Mouse (Mus musculus) liver, embryonic 12.5 days (tissue): ENCODE measurements around the gene Ifna2. TPM values are rescaled to one million over a fixed set of nuclear protein-coding genes. Genes with fewer than 3 reads are reported as not detected.
A peak's percentile ranks its signal among the peaks of the same experiment; 100 is the strongest.

Experiments used
- ATAC-seq: fragments of 200-750 bp; cut with Nextera tagmentation; 2 replicates; pipeline ENCODE4 v1.8.0; 2017; ENCODE audit warnings: moderate number of reproducible peaks, mild to moderate bottlenecking, moderate library complexity
- H3K27ac ChIP-seq: fragments of 300-500 bp; sonication (generic); 2 replicates; pipeline ENCODE4 v1.5.1; 2016; ENCODE audit warnings: mild to moderate bottlenecking
- H3K27me3 ChIP-seq: fragments of 300-500 bp; sonication (generic); replicated peaks from 2 replicates; pipeline ENCODE4 v1.6.1; 2016; ENCODE audit warnings: mild to moderate bottlenecking, moderate library complexity
- H3K36me3 ChIP-seq: fragments of 300-500 bp; sonication (generic); 2 replicates; pipeline ENCODE4 v1.6.1; 2016; ENCODE audit warnings: mild to moderate bottlenecking, moderate library complexity
- H3K4me1 ChIP-seq: fragments of 300-500 bp; sonication (generic); 2 replicates; pipeline ENCODE4 v1.6.1; 2016
- H3K4me2 ChIP-seq: fragments of 300-500 bp; sonication (generic); 2 replicates; pipeline ENCODE4 v1.6.1; 2016; ENCODE audit warnings: mild to moderate bottlenecking, moderate library complexity
- H3K4me3 ChIP-seq: fragments of 300-500 bp; sonication (generic); 2 replicates; pipeline ENCODE4 v1.5.1; 2016; ENCODE audit warnings: mild to moderate bottlenecking, moderate library complexity
- H3K9ac ChIP-seq: fragments of 300-500 bp; sonication (generic); 2 replicates; pipeline ENCODE4 v1.6.1; 2016; ENCODE audit warnings: mild to moderate bottlenecking, moderate library complexity
- H3K9me3 ChIP-seq: fragments of 300-500 bp; sonication (generic); replicated peaks from 2 replicates; pipeline ENCODE4 v1.6.1; 2016; ENCODE audit warnings: mild to moderate bottlenecking, moderate library complexity
- WGBS: fragments of 180-500 bp; shearing (Covaris S2); methylation state at CpG from one replicate; pipeline ENCODE4 v1.1.7; 2016; ENCODE audit not compliant: insufficient replicate concordance; 5-methylcytosine and 5-hydroxymethylcytosine counted together
- polyA plus RNA-seq: library from polyadenylated mRNA; unstranded; fragments of >200 nt; fragmentation: Nextera tagmentation; extraction: Ambion mirVana; gene quantifications from 2 replicates; pipeline ENCODE4 v1.2.1, GENCODE M21; 2016

Gene Ifna2
- polyA plus RNA-seq: not detected in 2 replicates

- Histone ChIP-seq H3K9me3 (no peaks in the 10 kb centered on the region), H3K9ac (no peak within 1 kb of the TSS), H3K27ac (no peak within 1 kb of the TSS), H3K4me3 (no peak within 1 kb of the TSS), H3K36me3 (no peaks in the 10 kb centered on the region), H3K27me3 (no peaks in the 10 kb centered on the region), H3K4me1 (no peaks in the 10 kb centered on the region), H3K4me2 (no peak within 1 kb of the TSS)
- WGBS: 85% methylated on average over 1 of the region's 1 CpGs
- ATAC-seq: no peak
Observed at GRCm38 (mm10) chr4:88683812-88684211, at the start of gene Ifna2. Ifna2 (minus strand) TSS chr4:88683912.

- Histone ChIP-seq H3K4me1 (0 out of 2 replicates have a peak, but pooled peaks cover 7% of the 10 kb centered on the region), H3K4me3 (no peak overlapping the region), H3K27me3 (no peaks in the 10 kb centered on the region), H3K9me3 (no peaks in the 10 kb centered on the region), H3K36me3 (no peaks in the 10 kb centered on the region), H3K27ac (no peak overlapping the region), H3K4me2 (peak overlapping the region; percentile 22; the same call in 1 of the 2 replicates), H3K9ac (no peak overlapping the region)
- WGBS: 0% methylated on average over 1 of the region's 1 CpGs
- no peak for ATAC-seq
Observed at GRCm38 (mm10) chr4:88727324-88727723, 43.6 kb upstream of the Ifna2 start.

GRCm38 (mm10) chr4:88726727-88727126, 43.0 kb upstream of the Ifna2 start:
- ATAC-seq: no peak
- peak overlapping the region; percentile 22; the same call in 1 of the 2 replicates for H3K4me2 ChIP-seq
- no peak overlapping the region for H3K4me3 ChIP-seq
- no peaks in the 10 kb centered on the region for H3K9me3 ChIP-seq
- H3K27ac ChIP-seq: 0 out of 2 replicates have a peak overlapping the region, but pooled peaks have one; percentile 16
- H3K27me3 ChIP-seq: no peaks in the 10 kb centered on the region
- H3K36me3 ChIP-seq: no peaks in the 10 kb centered on the region
- 0 out of 2 replicates have a peak, but pooled peaks cover 7% of the 10 kb centered on the region for H3K4me1 ChIP-seq
- 31% methylated on average over 6 of the region's 6 CpGs for WGBS
- H3K9ac ChIP-seq: no peak overlapping the region

GRCm38 (mm10) chr4:88723497-88724090, 39.9 kb upstream of the Ifna2 start:
- H3K27ac ChIP-seq: no peak overlapping the region
- peaks cover 32% of the 10 kb centered on the region for H3K4me1 ChIP-seq
- H3K9me3 ChIP-seq: no peaks in the 10 kb centered on the region
- WGBS: 65% methylated on average over 8 of the region's 8 CpGs
- H3K27me3 ChIP-seq: no peaks in the 10 kb centered on the region
- H3K4me2 ChIP-seq: no peak overlapping the region
- no peak overlapping the region for H3K4me3 ChIP-seq
- H3K36me3 ChIP-seq: peaks cover 16% of the 10 kb centered on the region
- no peak overlapping the region for H3K9ac ChIP-seq
- no peak for ATAC-seq

- Histone ChIP-seq H3K4me2 (peak within 1 kb of the TSS; percentile 86), H3K4me3 (peak within 1 kb of the TSS; percentile 92), H3K27me3 (no peaks in the 10 kb centered on the region), H3K36me3 (peaks cover 25% of the 10 kb centered on the region), H3K4me1 (peaks cover 38% of the 10 kb centered on the region), H3K9ac (peak within 1 kb of the TSS; percentile 91), H3K9me3 (no peaks in the 10 kb centered on the region), H3K27ac (peak within 1 kb of the TSS; percentile 95)
- WGBS: 1% methylated on average over 82 of the region's 82 CpGs
- ATAC-seq: peak; percentile 97
Observed at GRCm38 (mm10) chr4:88721791-88722721, 38.3 kb upstream of the Ifna2 start, which contains the start of the genes Gm26566 and Klhl9. Gm26566 (plus strand) TSS chr4:88721805. Klhl9 (minus strand) TSS chr4:88722465.

- H3K9me3 ChIP-seq: no peaks in the 10 kb centered on the region
- H3K9ac ChIP-seq: no peak overlapping the region
- WGBS: 70% methylated on average over 1 of the region's 1 CpGs
- H3K4me3 ChIP-seq: peak overlapping the region; percentile 19
- H3K27me3 ChIP-seq: no peaks in the 10 kb centered on the region
- peaks cover 51% of the 10 kb centered on the region for H3K36me3 ChIP-seq
- no peak for ATAC-seq
- H3K4me2 ChIP-seq: peak overlapping the region; percentile 48
- H3K4me1 ChIP-seq: peaks cover 34% of the 10 kb centered on the region
- no peak overlapping the region for H3K27ac ChIP-seq
Observed at GRCm38 (mm10) chr4:88718715-88719114, 35.0 kb upstream of the Ifna2 start.

- H3K4me2 ChIP-seq: no peak overlapping the region
- no peak overlapping the region for H3K9ac ChIP-seq
- H3K4me1 ChIP-seq: peaks cover 18% of the 10 kb centered on the region
- ATAC-seq: no peak
- H3K27ac ChIP-seq: no peak overlapping the region
- H3K4me3 ChIP-seq: no peak overlapping the region
- peaks cover 48% of the 10 kb centered on the region for H3K36me3 ChIP-seq
- no peaks in the 10 kb centered on the region for H3K9me3 ChIP-seq
- no peaks in the 10 kb centered on the region for H3K27me3 ChIP-seq
Observed at GRCm38 (mm10) chr4:88715059-88715458, 31.3 kb upstream of the Ifna2 start.

GRCm38 (mm10) chr4:88714281-88714680, 30.6 kb upstream of the Ifna2 start:
- no peak overlapping the region for H3K9ac ChIP-seq
- H3K4me3 ChIP-seq: no peak overlapping the region
- no peak overlapping the region for H3K27ac ChIP-seq
- peaks cover 13% of the 10 kb centered on the region for H3K4me1 ChIP-seq
- H3K27me3 ChIP-seq: no peaks in the 10 kb centered on the region
- no peak overlapping the region for H3K4me2 ChIP-seq
- 61% methylated on average over 1 of the region's 1 CpGs for WGBS
- no peaks in the 10 kb centered on the region for H3K9me3 ChIP-seq
- ATAC-seq: no peak
- peaks cover 46% of the 10 kb centered on the region for H3K36me3 ChIP-seq

GRCm38 (mm10) chr4:88707128-88707826, 23.6 kb upstream of the Ifna2 start:
- H3K27ac ChIP-seq: no peak overlapping the region
- no peak overlapping the region for H3K4me3 ChIP-seq
- H3K27me3 ChIP-seq: no peaks in the 10 kb centered on the region
- WGBS: 86% methylated on average over 1 of the region's 1 CpGs
- H3K9me3 ChIP-seq: no peaks in the 10 kb centered on the region
- no peaks in the 10 kb centered on the region for H3K36me3 ChIP-seq
- no peak overlapping the region for H3K9ac ChIP-seq
- ATAC-seq: no peak
- H3K4me2 ChIP-seq: no peak overlapping the region
- no peaks in the 10 kb centered on the region for H3K4me1 ChIP-seq

- no peak for ATAC-seq
- 9% methylated on average over 3 of the region's 3 CpGs for WGBS
- no peak overlapping the region for H3K27ac ChIP-seq
Observed at GRCm38 (mm10) chr4:88705924-88706323, 22.2 kb upstream of the Ifna2 start.

GRCm38 (mm10) chr4:88699301-88699700, 15.6 kb upstream of the Ifna2 start:
- no peak overlapping the region for H3K4me3 ChIP-seq
- 70% methylated on average over 1 of the region's 1 CpGs for WGBS
- peaks cover 5% of the 10 kb centered on the region; the same call in 1 of the 2 replicates for H3K27me3 ChIP-seq
- H3K4me2 ChIP-seq: no peak overlapping the region
- H3K9ac ChIP-seq: no peak overlapping the region
- no peak for ATAC-seq
- H3K9me3 ChIP-seq: no peaks in the 10 kb centered on the region
- no peaks in the 10 kb centered on the region for H3K4me1 ChIP-seq
- no peak overlapping the region for H3K27ac ChIP-seq
- H3K36me3 ChIP-seq: no peaks in the 10 kb centered on the region

More at GRCm38 (mm10) chr4:88705924-88706323, 22.2 kb upstream of the Ifna2 start:
- Histone ChIP-seq H3K9me3 (no peaks in the 10 kb centered on the region), H3K4me1 (no peaks in the 10 kb centered on the region), H3K4me2 (no peak overlapping the region), H3K36me3 (no peaks in the 10 kb centered on the region), H3K27me3 (no peaks in the 10 kb centered on the region), H3K4me3 (no peak overlapping the region), H3K9ac (no peak overlapping the region)
